Mouse (Mus musculus) cortical plate, adult 2 months (tissue): ENCODE measurements at regions not wholly inside any gene's neighbourhood (a gene's known extent, or its start where the extent isn't known, plus 50 kb on each side); places are given as distances from the start of the nearest gene placed in this dataset.

ENCODE experiments used
- H3K27ac ChIP-seq: fragments of 200-500 bp; 2 replicates; pipeline ENCODE4 v1.5.1; 2012; ENCODE audit warnings: low read length, control low read depth, inconsistent platforms; ENCODE audit not compliant: insufficient read depth
- H3K4me1 ChIP-seq: fragments of 200-500 bp; 2 replicates; pipeline ENCODE4 v1.6.1; 2011; ENCODE audit warnings: low read length; ENCODE audit not compliant: control insufficient read depth, insufficient read depth
- H3K4me3 ChIP-seq: fragments of 200-500 bp; 2 replicates; pipeline ENCODE4 v1.5.1; 2011; ENCODE audit warnings: mild to moderate bottlenecking, low read length, control low read depth; ENCODE audit not compliant: insufficient read depth
- CTCF ChIP-seq: fragments of 200-500 bp; IDR thresholded peaks from 2 replicates; pipeline ENCODE4 v1.5.1; 2011; ENCODE audit warnings: mild to moderate bottlenecking, control low read depth, low read length; ENCODE audit not compliant: insufficient read depth; ENCODE audit errors: extremely low read depth
- POLR2A ChIP-seq: fragments of 200-500 bp; IDR thresholded peaks from 2 replicates; pipeline ENCODE4 v1.6.1; 2011; ENCODE audit warnings: mild to moderate bottlenecking, low read length, control low read depth; ENCODE audit not compliant: insufficient read depth; ENCODE audit errors: extremely low read depth

- Histone ChIP-seq H3K27ac (no peak overlapping the region), H3K4me1 (no peaks in the 10 kb centered on the region), H3K4me3 (no peak overlapping the region)
- TF ChIP-seq CTCF (no peak), POLR2A (no peak)
Measured at GRCm38 (mm10) chr1:72081811-72082210, 130.3 kb downstream of the Mreg start.

- no peak overlapping the region for H3K27ac ChIP-seq
- TF ChIP-seq CTCF (no peak), POLR2A (no peak)
- no peak overlapping the region for H3K4me3 ChIP-seq
- H3K4me1 ChIP-seq: no peaks in the 10 kb centered on the region
Measured at GRCm38 (mm10) chr1:72078926-72079550, 133.1 kb downstream of the Mreg start.

- TF ChIP-seq CTCF (no peak), POLR2A (no peak)
- H3K27ac ChIP-seq: no peak overlapping the region
- H3K4me3 ChIP-seq: no peak overlapping the region
- no peaks in the 10 kb centered on the region for H3K4me1 ChIP-seq
Measured at GRCm38 (mm10) chr1:72076341-72076740, 135.8 kb downstream of the Mreg start.

- TF ChIP-seq CTCF: no peak
- TF ChIP-seq POLR2A: no peak
- H3K4me1 ChIP-seq: no peaks in the 10 kb centered on the region
- H3K27ac ChIP-seq: no peak overlapping the region
- H3K4me3 ChIP-seq: no peak overlapping the region
Measured at GRCm38 (mm10) chr1:72075464-72075863, 136.6 kb downstream of the Mreg start.

GRCm38 (mm10) chr1:72073245-72073644, 138.9 kb downstream of the Mreg start:
- Histone ChIP-seq H3K27ac (no peak overlapping the region), H3K4me1 (no peaks in the 10 kb centered on the region), H3K4me3 (no peak overlapping the region)
- TF ChIP-seq POLR2A (no peak), CTCF (no peak)

GRCm38 (mm10) chr1:72070489-72070888, 141.6 kb downstream of the Mreg start:
- H3K27ac ChIP-seq: no peak overlapping the region
- H3K4me3 ChIP-seq: no peak overlapping the region
- TF ChIP-seq POLR2A (no peak), CTCF (no peak)
- H3K4me1 ChIP-seq: no peaks in the 10 kb centered on the region

- H3K4me3 ChIP-seq: no peak overlapping the region
- no peak overlapping the region for H3K27ac ChIP-seq
- no peaks in the 10 kb centered on the region for H3K4me1 ChIP-seq
- TF ChIP-seq POLR2A: no peak
- TF ChIP-seq CTCF: no peak
Measured at GRCm38 (mm10) chr1:72069056-72069455, 143.1 kb downstream of the Mreg start.

- TF ChIP-seq POLR2A (no peak), CTCF (no peak)
- H3K27ac ChIP-seq: no peak overlapping the region
- no peaks in the 10 kb centered on the region for H3K4me1 ChIP-seq
- H3K4me3 ChIP-seq: no peak overlapping the region
Measured at GRCm38 (mm10) chr1:72065090-72065489, 147.0 kb downstream of the Mreg start.

GRCm38 (mm10) chr1:72060393-72060792, 151.7 kb downstream of the Mreg start:
- peak overlapping the region; percentile 71 for H3K27ac ChIP-seq

GRCm38 (mm10) chr1:72058045-72058703, 153.9 kb downstream of the Mreg start:
- Histone ChIP-seq H3K4me3 (no peak overlapping the region), H3K4me1 (no peaks in the 10 kb centered on the region), H3K27ac (no peak overlapping the region)
- TF ChIP-seq CTCF (no peak), POLR2A (no peak)

More at GRCm38 (mm10) chr1:72060393-72060792, 151.7 kb downstream of the Mreg start:
- Histone ChIP-seq H3K4me1 (no peaks in the 10 kb centered on the region), H3K4me3 (no peak overlapping the region)
- TF ChIP-seq CTCF (no peak), POLR2A (no peak)
